Mouse (Mus musculus) bone marrow macrophage, adult 2 months (primary cell): ENCODE measurements around the gene Gsg1.

Experiments used
- CTCF ChIP-seq: IDR thresholded peaks from 2 replicates; pipeline ENCODE4 v1.5.1; 2012; ENCODE audit warnings: low read depth, mild to moderate bottlenecking, low read length, moderate library complexity
- POLR2A ChIP-seq: IDR thresholded peaks from 2 replicates; pipeline ENCODE4 v1.6.1; 2012; ENCODE audit warnings: mild to moderate bottlenecking, low read depth, low read length, borderline replicate concordance

DNA sequence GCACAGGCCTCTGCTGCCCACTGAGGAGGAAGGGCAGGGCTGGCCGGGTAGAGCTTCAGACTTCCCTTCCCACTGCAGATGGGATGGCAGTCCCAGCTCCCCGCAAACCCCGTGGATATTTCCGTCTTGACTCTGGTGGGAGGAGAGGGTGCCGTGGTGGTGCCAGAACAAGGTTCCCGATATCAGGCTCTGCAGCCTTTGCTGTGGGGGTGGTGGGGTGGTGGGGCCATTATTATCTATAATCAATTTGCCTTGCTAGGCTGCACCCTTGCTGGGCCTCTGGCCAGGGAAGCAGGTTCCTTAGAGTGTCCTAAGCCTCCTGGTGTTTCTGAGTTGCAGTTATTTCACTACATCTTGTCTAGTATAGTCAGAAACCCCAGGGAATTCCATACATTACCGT lies 43.0 kb downstream of the Gsg1 start:
- TF ChIP-seq CTCF (no peak), POLR2A (no peak)
